ENCODE assay signal across 8 mouse cellular contexts in genomic region chr4:45855803-45856424, GRCm38 (mm10). TPM values are rescaled to one million over a fixed set of nuclear protein-coding genes. Genes with fewer than 3 reads are reported as not detected.
DNase-seq lines count a peak whose midpoint lies in the region; ATAC-seq and TF ChIP-seq lines count a peak whose summit lies in the region.

No protein-coding gene starts in this region.

- no peaks in the 10 kb centered on the region for H3K9me3 ChIP-seq in liver, embryonic 12.5 days (replicated peaks)
- no peaks in the 10 kb centered on the region for H3K9me3 ChIP-seq in limb, embryonic 14.5 days (ENCODE audit: control insufficient read depth, low read length)
- H3K9me3 ChIP-seq in stomach, embryonic 16.5 days (replicated peaks; ENCODE audit: control insufficient read depth, low read length): no peaks in the 10 kb centered on the region

- H3K27me3 ChIP-seq in liver, embryonic 12.5 days (replicated peaks): peaks cover 6% of the 10 kb centered on the region
- H3K27me3 ChIP-seq in limb, embryonic 14.5 days (ENCODE audit: control insufficient read depth, insufficient read depth, low read length): no peaks in the 10 kb centered on the region
- no peaks in the 10 kb centered on the region for H3K27me3 ChIP-seq in stomach, embryonic 16.5 days (ENCODE audit: control insufficient read depth, insufficient read depth, low read length)

- no peaks in the 10 kb centered on the region for H3K36me3 ChIP-seq in liver, embryonic 12.5 days
- no peaks in the 10 kb centered on the region for H3K36me3 ChIP-seq in limb, embryonic 14.5 days (ENCODE audit: control insufficient read depth, insufficient read depth, low read length)
- H3K36me3 ChIP-seq in stomach, embryonic 16.5 days (ENCODE audit: control insufficient read depth, insufficient read depth, low read length): no peaks in the 10 kb centered on the region

- no peak overlapping the region for H3K4me2 ChIP-seq in liver, embryonic 12.5 days
- no peak overlapping the region for H3K4me2 ChIP-seq in limb, embryonic 14.5 days (replicated peaks; ENCODE audit: low read depth, low read length, severe bottlenecking)
- H3K4me2 ChIP-seq in stomach, embryonic 16.5 days (ENCODE audit: low read depth, low read length): no peak overlapping the region

- H3K27ac ChIP-seq in liver, embryonic 12.5 days: no peak overlapping the region
- H3K27ac ChIP-seq in limb, embryonic 14.5 days (replicated peaks; ENCODE audit: low read depth, low read length): no peak overlapping the region
- H3K27ac ChIP-seq in stomach, embryonic 16.5 days (ENCODE audit: low read length): no peak overlapping the region

- no peak overlapping the region for H3K4me3 ChIP-seq in liver, embryonic 12.5 days
- H3K4me3 ChIP-seq in limb, embryonic 14.5 days (replicated peaks; ENCODE audit: low read length): no peak overlapping the region
- H3K4me3 ChIP-seq in stomach, embryonic 16.5 days (replicated peaks; ENCODE audit: low read length): no peak overlapping the region

- no peak overlapping the region for H3K9ac ChIP-seq in liver, embryonic 12.5 days
- no peak overlapping the region for H3K9ac ChIP-seq in limb, embryonic 14.5 days (ENCODE audit: low read depth, low read length, severe bottlenecking)
- no peak overlapping the region for H3K9ac ChIP-seq in stomach, embryonic 16.5 days (ENCODE audit: low read length)

- no peak for TF ChIP-seq POLR2A in limb, embryonic 14.5 days (IDR thresholded peaks at IDR 0.05; ENCODE audit: borderline replicate concordance, extremely low read depth, insufficient read depth, insufficient read length)

- WGBS in liver, embryonic 12.5 days (ENCODE audit: insufficient replicate concordance): 48% methylated on average over 19 of the region's 19 CpGs
- 45% methylated on average over 19 of the region's 19 CpGs for WGBS in limb, embryonic 14.5 days
- WGBS in stomach, embryonic 16.5 days: 52% methylated on average over 19 of the region's 19 CpGs

- ATAC-seq in liver, embryonic 12.5 days: no peak
- ATAC-seq in common myeloid progenitor, adult 5-6 weeks (replicated peaks; ENCODE audit: low read depth, poor library complexity, severe bottlenecking): peak; percentile 79
- no peak for ATAC-seq in limb, embryonic 14.5 days (ENCODE audit: low FRiP score, low read depth)
- ATAC-seq in stomach, embryonic 16.5 days (ENCODE audit: insufficient read depth, low FRiP score): peak; percentile 55; the same call in 1 of the 2 replicates

- DNase-seq in liver: peak; percentile 59
- DNase-seq in gastrocnemius, postnatal 10 days: peak; percentile 76
- DNase-seq in kidney, adult 9 months: peak; percentile 86
- DNase-seq in limb, embryonic 14.5 days (ENCODE audit: low spot score): peak; percentile 61
- peak; percentile 5 to 35 for DNase-seq in natural killer cell, adult 2 months (ENCODE audit: low spot score in 2 of 2)

- H3K4me1 ChIP-seq in liver, embryonic 12.5 days: no peaks in the 10 kb centered on the region
- H3K4me1 ChIP-seq in limb, embryonic 14.5 days (ENCODE audit: control insufficient read depth, insufficient read depth, low read length): peaks cover 4% of the 10 kb centered on the region
- H3K4me1 ChIP-seq in stomach, embryonic 16.5 days (ENCODE audit: control insufficient read depth, insufficient read depth, low read length): peaks cover 10% of the 10 kb centered on the region

RNA-seq across cellular contexts. Expression of gene Stra6l, which starts 7.5 kb away (rescaled TPM):
- 2.5 and 3.0 TPM in 2 replicates for polyA plus RNA-seq in liver, embryonic 12.5 days (2016; fragmentation: Nextera tagmentation; extraction: Ambion mirVana)
- not detected in 2 replicates for total RNA-seq in common myeloid progenitor, adult 5-6 weeks (2017)
- total RNA-seq in gastrocnemius, postnatal 10 days (2021): under 1 TPM in 1 of 2 experiments, not detected in 1; 0.14 TPM
- 2.1 and 2.5 TPM in 2 replicates for polyA plus RNA-seq in limb, embryonic 14.5 days (2012; rRNA removed)
- polyA plus RNA-seq in limb, embryonic 14.5 days (2014; fragmentation: Nextera tagmentation; extraction: Ambion mirVana): 0.81 and 1.2 TPM in 2 replicates
- polyA plus RNA-seq in stomach, embryonic 16.5 days (2015; fragmentation: Nextera tagmentation; extraction: Ambion mirVana): 0.99 and 1.3 TPM in 2 replicates

RNA-seq across cellular contexts. Expression of gene Igfbpl1, which starts 29.2 kb away (rescaled TPM):
- polyA plus RNA-seq in liver, embryonic 12.5 days (2016; fragmentation: Nextera tagmentation; extraction: Ambion mirVana): not detected in 2 replicates
- total RNA-seq in common myeloid progenitor, adult 5-6 weeks (2017): not detected in 2 replicates
- under 1 TPM in 1 of 2 experiments, not detected in 1; 0.11 TPM for total RNA-seq in gastrocnemius, postnatal 10 days (2021)
- polyA plus RNA-seq in limb, embryonic 14.5 days (2012; rRNA removed): 0.87 and 1.6 TPM in 2 replicates
- 0.08 TPM in 1 of 2 replicates, not detected in the other for polyA plus RNA-seq in limb, embryonic 14.5 days (2014; fragmentation: Nextera tagmentation; extraction: Ambion mirVana)
- 0.40 and 0.46 TPM in 2 replicates for polyA plus RNA-seq in stomach, embryonic 16.5 days (2015; fragmentation: Nextera tagmentation; extraction: Ambion mirVana)

RNA-seq across cellular contexts. Expression of gene Ccdc180, which starts 34.2 kb away (rescaled TPM):
- polyA plus RNA-seq in liver, embryonic 12.5 days (2016; fragmentation: Nextera tagmentation; extraction: Ambion mirVana): 0.12 and 0.13 TPM in 2 replicates
- 0.05 and 0.87 TPM in 2 replicates for total RNA-seq in common myeloid progenitor, adult 5-6 weeks (2017)
- total RNA-seq in gastrocnemius, postnatal 10 days (2021): not detected
- polyA plus RNA-seq in limb, embryonic 14.5 days (2012; rRNA removed): 0.01 and 0.03 TPM in 2 replicates
- 0.04 and 0.07 TPM in 2 replicates for polyA plus RNA-seq in limb, embryonic 14.5 days (2014; fragmentation: Nextera tagmentation; extraction: Ambion mirVana)
- 0.22 and 0.28 TPM in 2 replicates for polyA plus RNA-seq in stomach, embryonic 16.5 days (2015; fragmentation: Nextera tagmentation; extraction: Ambion mirVana)

RNA-seq across cellular contexts. Expression of gene Aldh1b1, which starts 57.1 kb away (rescaled TPM):
- 29.0 and 30.8 TPM in 2 replicates for polyA plus RNA-seq in liver, embryonic 12.5 days (2016; fragmentation: Nextera tagmentation; extraction: Ambion mirVana)
- 17.6 and 21.7 TPM in 2 replicates for total RNA-seq in common myeloid progenitor, adult 5-6 weeks (2017)
- total RNA-seq in gastrocnemius, postnatal 10 days (2021): 1 to 10 TPM; 1.8 to 2.5 TPM
- 1.3 and 3.1 TPM in 2 replicates for polyA plus RNA-seq in limb, embryonic 14.5 days (2012; rRNA removed)
- 0.83 and 1.0 TPM in 2 replicates for polyA plus RNA-seq in limb, embryonic 14.5 days (2014; fragmentation: Nextera tagmentation; extraction: Ambion mirVana)
- 77.6 and 95.3 TPM in 2 replicates for polyA plus RNA-seq in stomach, embryonic 16.5 days (2015; fragmentation: Nextera tagmentation; extraction: Ambion mirVana)

Comparison
In these comparisons a context has a peak if more than half of its experiments do, and no peak if none do; other contexts are left out.
1. DNase-seq: peak in every context shown above with its lines; median percentile 86 in kidney, adult 9 months; 76 in gastrocnemius, postnatal 10 days; 61 in limb, embryonic 14.5 days; 59 in liver; 20 in natural killer cell, adult 2 months.
2. ATAC-seq: peak in common myeloid progenitor, adult 5-6 weeks (single experiment) and stomach, embryonic 16.5 days (single experiment); none in liver, embryonic 12.5 days (single experiment) and limb, embryonic 14.5 days (single experiment).